Mouse (Mus musculus): ENCODE measurements at regions not wholly inside any gene's neighbourhood (a gene's known extent, or its start where the extent isn't known, plus 50 kb on each side); places are given as distances from the start of the nearest gene placed in this dataset.

GRCm38 (mm10) chr3:153051566-153051965 is 69.5 kb upstream of the St6galnac5 start:
- Histone ChIP-seq H3K9me3 (ENCODE audit: control insufficient read depth, low read length) (no peaks in the 10 kb centered on the region), H3K4me1 (ENCODE audit: control insufficient read depth, insufficient read depth, low read length) (no peaks in the 10 kb centered on the region), H3K4me2 (ENCODE audit: low read depth) (no peak overlapping the region), H3K36me3 (ENCODE audit: control insufficient read depth, insufficient read depth, low read length) (no peaks in the 10 kb centered on the region), H3K27ac (ENCODE audit: low read depth, low read length) (no peak overlapping the region), H3K9ac (ENCODE audit: low read length) (no peak overlapping the region), H3K27me3 (ENCODE audit: control insufficient read depth, insufficient read depth, low read length) (no peaks in the 10 kb centered on the region), H3K4me3 (ENCODE audit: low read depth, low read length) (no peak overlapping the region)
- no peak for DNase-seq (ENCODE audit: low spot score)
- no peak for ATAC-seq (ENCODE audit: insufficient read depth, low FRiP score, low TSS enrichment)

- Histone ChIP-seq H3K4me1 (ENCODE audit: control insufficient read depth, insufficient read depth, low read length) (no peaks in the 10 kb centered on the region), H3K4me2 (ENCODE audit: low read depth) (no peak overlapping the region), H3K27me3 (ENCODE audit: control insufficient read depth, insufficient read depth, low read length) (no peaks in the 10 kb centered on the region), H3K27ac (ENCODE audit: low read depth, low read length) (no peak overlapping the region), H3K9me3 (ENCODE audit: control insufficient read depth, low read length) (no peaks in the 10 kb centered on the region), H3K9ac (ENCODE audit: low read length) (no peak overlapping the region), H3K4me3 (ENCODE audit: low read depth, low read length) (no peak overlapping the region), H3K36me3 (ENCODE audit: control insufficient read depth, insufficient read depth, low read length) (no peaks in the 10 kb centered on the region)
- 92% methylated on average over 2 of the region's 2 CpGs for WGBS
- ATAC-seq (ENCODE audit: insufficient read depth, low FRiP score, low TSS enrichment) (no peak), DNase-seq (ENCODE audit: low spot score) (no peak)
Observed at GRCm38 (mm10) chr3:153045328-153045727, 63.3 kb upstream of the St6galnac5 start.

GRCm38 (mm10) chr3:153033980-153034379 is 51.9 kb upstream of the St6galnac5 start:
- Histone ChIP-seq H3K9ac (ENCODE audit: low read length) (no peak overlapping the region), H3K27me3 (ENCODE audit: control insufficient read depth, insufficient read depth, low read length) (no peaks in the 10 kb centered on the region), H3K9me3 (ENCODE audit: control insufficient read depth, low read length) (no peaks in the 10 kb centered on the region), H3K4me1 (ENCODE audit: control insufficient read depth, insufficient read depth, low read length) (no peaks in the 10 kb centered on the region), H3K4me3 (ENCODE audit: low read depth, low read length) (no peak overlapping the region), H3K4me2 (ENCODE audit: low read depth) (no peak overlapping the region), H3K36me3 (ENCODE audit: control insufficient read depth, insufficient read depth, low read length) (no peaks in the 10 kb centered on the region), H3K27ac (ENCODE audit: low read depth, low read length) (no peak overlapping the region)
- 88% methylated on average over 6 of the region's 6 CpGs for WGBS
- DNase-seq (ENCODE audit: low spot score) = no peak
- ATAC-seq (ENCODE audit: insufficient read depth, low FRiP score, low TSS enrichment) = no peak
